Mouse (Mus musculus) 3134 (cell line): Measurements from ENCODE around the gene Snx1.

Source experiments
- DNase-seq: peaks from one replicate; pipeline ENCODE4 v3.0.0-alpha.2; 2011; ENCODE audit warnings: low spot score; ENCODE audit not compliant: insufficient read length; ENCODE audit errors: extremely low read depth

The Snx1 gene

GRCm38 (mm10) chr9:66059583-66060307 lies 66.6 kb downstream of the Snx1 start, which contains the start of gene Ppib:
Gene Ppib, plus strand, starts transcription at chr9:66060222.
- DNase-seq: peak; percentile 98

DNA sequence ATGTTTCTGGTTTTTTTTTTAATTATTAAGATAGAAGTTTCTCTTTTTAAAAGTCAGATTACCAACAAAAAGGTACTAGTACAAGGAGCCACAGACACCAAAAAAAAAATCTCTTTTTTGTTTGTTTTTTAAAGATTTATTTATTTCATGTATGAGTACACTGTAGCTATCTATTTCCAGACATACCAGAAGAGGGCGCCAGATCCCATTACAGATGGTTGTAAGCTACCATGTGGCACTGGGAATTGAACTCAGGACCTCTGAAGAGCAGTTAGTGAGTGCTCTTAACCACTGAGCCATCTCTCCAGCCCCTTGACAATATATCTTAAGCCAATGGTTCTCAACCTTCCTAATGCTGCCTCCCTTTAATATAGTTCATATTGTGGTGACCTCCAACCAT lies 72.8 kb downstream of the Snx1 start:
- DNase-seq: no peak

DNA sequence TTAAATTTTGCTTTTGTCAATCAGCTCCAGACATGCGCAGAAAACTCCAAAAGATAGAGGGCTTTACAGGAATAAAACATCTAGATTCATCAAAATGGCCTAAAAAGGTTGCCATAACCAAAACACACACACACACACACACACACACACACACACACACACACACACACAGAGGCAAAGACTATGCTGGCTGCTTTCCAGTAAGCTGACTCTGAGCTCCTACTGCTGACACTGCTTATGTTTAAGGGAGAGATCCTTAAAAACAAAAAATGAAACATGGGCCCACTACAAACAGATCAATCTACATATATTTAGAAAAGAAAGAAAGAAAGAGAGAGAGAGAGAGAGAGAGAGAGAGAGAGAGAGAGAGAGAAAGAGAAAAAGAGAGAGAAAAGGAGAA lies 73.7 kb downstream of the Snx1 start:
- DNase-seq: no peak

- DNase-seq: no peak
These were observed 74.9 kb downstream of the Snx1 start for GRCm38 (mm10) chr9:66051493-66051892.

DNA sequence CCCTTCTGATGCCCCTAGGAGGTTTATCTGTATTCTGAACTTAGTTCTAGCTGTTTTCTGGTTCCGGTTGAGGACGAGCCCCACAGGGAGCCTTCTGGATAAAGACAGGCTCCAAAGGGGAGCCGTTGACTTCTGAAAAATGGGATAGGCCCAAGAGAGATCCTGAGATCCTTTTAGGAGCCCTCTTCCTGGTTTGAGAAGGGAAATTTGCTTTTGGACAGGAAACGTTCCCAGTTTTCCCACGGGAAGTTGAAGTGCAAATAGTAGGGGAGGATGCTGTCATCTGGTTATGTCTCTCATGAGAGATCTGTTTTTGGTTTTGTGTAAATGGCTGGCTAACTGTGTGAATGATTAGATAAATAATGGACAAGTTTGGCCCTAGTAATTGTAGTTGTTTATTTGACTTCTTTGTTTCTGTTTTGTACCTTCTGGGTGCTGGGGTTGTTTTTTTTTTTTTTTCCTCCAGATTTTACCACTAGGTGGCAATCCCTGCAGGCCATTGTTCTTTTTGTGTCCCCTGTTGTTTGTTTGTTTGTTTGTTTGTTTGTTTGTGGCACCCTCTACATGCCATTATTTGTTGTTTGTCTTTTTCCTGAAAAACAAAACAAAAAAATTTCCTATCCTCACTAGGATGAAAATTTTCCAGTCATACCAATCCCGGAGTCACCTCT lies 76.3 kb downstream of the Snx1 start:
- no peak for DNase-seq

GRCm38 (mm10) chr9:66043241-66043640 lies 83.1 kb downstream of the Snx1 start:
- no peak for DNase-seq

DNA sequence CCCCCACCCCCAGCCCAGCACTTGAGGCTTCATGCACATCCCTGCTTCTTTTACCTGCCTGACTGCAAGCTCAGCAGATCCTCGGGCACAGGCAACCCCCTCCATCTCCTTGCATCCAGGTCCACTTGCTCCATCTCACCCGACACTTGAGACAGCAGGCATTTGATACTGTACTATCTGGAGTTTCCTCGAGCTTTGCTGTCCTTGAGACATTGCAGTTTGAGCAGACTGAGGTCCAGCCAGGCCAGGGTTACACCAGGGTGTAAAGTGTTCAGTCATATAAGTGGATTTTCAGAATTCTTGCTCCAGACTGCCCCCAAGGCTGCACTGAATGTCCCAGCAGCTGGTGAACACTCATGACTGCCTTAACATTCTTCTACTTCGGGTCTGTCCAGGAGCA lies 84.1 kb downstream of the Snx1 start:
- no peak for DNase-seq

GRCm38 (mm10) chr9:66040801-66041200 lies 85.6 kb downstream of the Snx1 start:
- DNase-seq: no peak

GRCm38 (mm10) chr9:66039290-66039689 lies 87.1 kb downstream of the Snx1 start:
- no peak for DNase-seq

DNA sequence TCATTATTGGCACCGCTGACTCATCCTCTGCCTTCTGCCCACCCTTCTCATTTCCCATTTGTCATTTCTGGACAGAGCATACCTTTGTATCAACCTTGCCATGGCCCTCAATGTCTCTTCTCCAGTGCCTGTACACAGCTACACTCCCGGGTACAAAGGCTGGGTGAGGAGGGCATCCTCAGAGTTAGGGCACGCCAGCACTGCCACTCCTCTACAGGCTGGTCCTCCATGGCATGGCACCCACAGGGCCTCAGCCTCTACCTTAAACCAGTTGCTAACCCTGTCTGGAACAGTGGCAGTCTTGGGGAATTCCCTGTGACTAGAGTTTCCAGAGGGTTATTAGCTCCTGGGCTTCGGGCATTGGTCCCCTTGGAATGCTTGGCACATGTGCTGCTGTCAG lies 87.8 kb downstream of the Snx1 start:
- no peak for DNase-seq
